10 mouse cellular contexts compared by ENCODE assay signal in genomic region chrX:20547609-20548008, GRCm38 (mm10). TPM values are rescaled to one million over a fixed set of nuclear protein-coding genes. Genes with fewer than 3 reads are reported as not detected.
A peak's percentile ranks its signal among the peaks of the same experiment; 100 is the strongest.
DNase-seq lines count a peak whose midpoint lies in the region; ATAC-seq and TF ChIP-seq lines count a peak whose summit lies in the region.
"Had no signal": no experiment of that assay in that cellular context is flagged by ENCODE, and none has a peak within 500 bp of the region (broad histone marks: within the 10 kb centered on the region; RNA-seq: fewer than 3 reads in every experiment).

No protein-coding gene starts in this region.

- peak overlapping the region; percentile 50; the same call in 1 of the 2 replicates for H3K9ac ChIP-seq in kidney, embryonic 16.5 days (replicated peaks; ENCODE audit: low read length)
- 0 out of 2 replicates have a peak overlapping the region, but pooled peaks have one; percentile 61 for H3K9ac ChIP-seq in forebrain, embryonic 13.5 days
- H3K9ac ChIP-seq in limb, embryonic 15.5 days: no peak overlapping the region

- no peak overlapping the region for H3K27ac ChIP-seq in kidney, embryonic 16.5 days (ENCODE audit: low read length)
- H3K27ac ChIP-seq in forebrain, embryonic 13.5 days: no peak overlapping the region
- no peak overlapping the region for H3K27ac ChIP-seq in limb, embryonic 15.5 days

- no peak overlapping the region for H3ac ChIP-seq in myocyte (ENCODE audit: control insufficient read depth, insufficient read length)

- WGBS in kidney, embryonic 16.5 days: 56% methylated on average over 5 of the region's 5 CpGs
- 42% methylated on average over 5 of the region's 5 CpGs for WGBS in forebrain, embryonic 13.5 days
- WGBS in limb, embryonic 15.5 days: 38% methylated on average over 5 of the region's 5 CpGs

- H3K36me3 ChIP-seq in kidney, embryonic 16.5 days (ENCODE audit: insufficient read depth, low read length): no peaks in the 10 kb centered on the region
- H3K36me3 ChIP-seq in forebrain, embryonic 13.5 days (ENCODE audit: poor library complexity, severe bottlenecking): no peaks in the 10 kb centered on the region
- H3K36me3 ChIP-seq in limb, embryonic 15.5 days: no peaks in the 10 kb centered on the region
- no peaks in the 10 kb centered on the region for H3K36me3 ChIP-seq in myocyte (ENCODE audit: control insufficient read depth, insufficient read depth)

- no peak for DNase-seq in kidney, adult 8-10 months
- DNase-seq in left cerebral cortex, adult 9 months (ENCODE audit: low spot score in 2 of 2): no peak
- no peak for DNase-seq in layer of hippocampus, postnatal 14 days (ENCODE audit: low spot score in 2 of 2)
- DNase-seq in urinary bladder, postnatal 25 days (ENCODE audit: low spot score): no peak

- no peak for ATAC-seq in kidney, embryonic 16.5 days (ENCODE audit: low FRiP score, low TSS enrichment)
- ATAC-seq in forebrain, embryonic 13.5 days: no peak
- ATAC-seq in limb, embryonic 15.5 days (ENCODE audit: insufficient number of reproducible peaks, low FRiP score, low TSS enrichment, low read depth): no peak
- ATAC-seq: Patski had no signal

- H3K4me3 ChIP-seq in kidney, embryonic 16.5 days (ENCODE audit: low read length): peak overlapping the region; percentile 41
- 0 out of 2 replicates have a peak overlapping the region, but pooled peaks have one; percentile 36 for H3K4me3 ChIP-seq in forebrain, embryonic 13.5 days
- peak overlapping the region; percentile 31 for H3K4me3 ChIP-seq in limb, embryonic 15.5 days
- H3K4me3 ChIP-seq in myocyte: no peak overlapping the region

- TF ChIP-seq POLR2A in myocyte (IDR thresholded peaks at IDR 0.05; ENCODE audit: insufficient read length, low read depth): no peak

- H3K79me2 ChIP-seq in myocyte (ENCODE audit: control insufficient read depth, insufficient read depth): no peaks in the 10 kb centered on the region

- peak overlapping the region; percentile 57 for H3K4me2 ChIP-seq in kidney, embryonic 16.5 days (replicated peaks; ENCODE audit: low read depth, low read length)
- H3K4me2 ChIP-seq in forebrain, embryonic 13.5 days: peak overlapping the region; percentile 61
- H3K4me2 ChIP-seq in limb, embryonic 15.5 days: peak overlapping the region; percentile 45
- H3K4me2 ChIP-seq in myocyte (ENCODE audit: low read depth): peak overlapping the region; percentile 60

- H3K9me3 ChIP-seq in kidney, embryonic 16.5 days (ENCODE audit: low read length): no peaks in the 10 kb centered on the region
- no peaks in the 10 kb centered on the region for H3K9me3 ChIP-seq in forebrain, embryonic 13.5 days (replicated peaks)
- no peaks in the 10 kb centered on the region for H3K9me3 ChIP-seq in limb, embryonic 15.5 days

- H3K27me3 ChIP-seq in kidney, embryonic 16.5 days (ENCODE audit: insufficient read depth, low read length): no peaks in the 10 kb centered on the region
- no peaks in the 10 kb centered on the region for H3K27me3 ChIP-seq in forebrain, embryonic 13.5 days
- no peaks in the 10 kb centered on the region for H3K27me3 ChIP-seq in limb, embryonic 15.5 days
- H3K27me3 ChIP-seq in myocyte (ENCODE audit: control insufficient read depth, insufficient read depth, insufficient read length): no peaks in the 10 kb centered on the region

- H3K4me1 ChIP-seq in kidney, embryonic 16.5 days (ENCODE audit: insufficient read depth, low read length): no peaks in the 10 kb centered on the region
- no peaks in the 10 kb centered on the region for H3K4me1 ChIP-seq in forebrain, embryonic 13.5 days
- 0 out of 2 replicates have a peak, but pooled peaks cover 5% of the 10 kb centered on the region for H3K4me1 ChIP-seq in limb, embryonic 15.5 days

TF ChIP-seq in myocyte, 11 proteins besides CTCF, POLR2A, EP300 and RAD21:
- TF ChIP-seq MAX (IDR thresholded peaks at IDR 0.05; ENCODE audit: low read depth): no peak
- TF ChIP-seq CEBPB (IDR thresholded peaks at IDR 0.05; ENCODE audit: insufficient read depth, poor library complexity, severe bottlenecking): no peak
- TF ChIP-seq SRF (IDR thresholded peaks at IDR 0.05; ENCODE audit: control insufficient read depth, insufficient read length, low read depth): no peak
- TF ChIP-seq TCF12 (IDR thresholded peaks at IDR 0.05; ENCODE audit: insufficient read depth, poor library complexity, severe bottlenecking): no peak
- no peak for TF ChIP-seq POLR2AphosphoS2 (IDR thresholded peaks at IDR 0.05; ENCODE audit: insufficient read length, low read depth)
- TF ChIP-seq MYOD1 (IDR thresholded peaks at IDR 0.05; ENCODE audit: control insufficient read depth in 1 of 3, insufficient read length in 2 of 3, low read depth in 2 of 3): no peak
- TF ChIP-seq E2F4 (IDR thresholded peaks at IDR 0.05; ENCODE audit: insufficient read depth): no peak
- no peak for TF ChIP-seq REST (IDR thresholded peaks at IDR 0.05; ENCODE audit: insufficient read depth, insufficient read length)
- TF ChIP-seq TCF3 (IDR thresholded peaks at IDR 0.05; ENCODE audit: insufficient read length, low read depth): no peak
- TF ChIP-seq MYOG (IDR thresholded peaks at IDR 0.05; ENCODE audit: control insufficient read depth in 1 of 3, insufficient read depth in 1 of 3, insufficient read length in 2 of 3, low read depth in 2 of 3): no peak
- TF ChIP-seq USF1 (IDR thresholded peaks at IDR 0.05; ENCODE audit: low read depth): no peak

RNA-seq across cellular contexts. Expression of gene Rgn, which starts 2.0 kb away (rescaled TPM):
- polyA plus RNA-seq in kidney, embryonic 16.5 days (2015; fragmentation: Nextera tagmentation; extraction: Ambion mirVana): 8.1 and 8.7 TPM in 2 replicates
- polyA plus RNA-seq in forebrain, embryonic 13.5 days (2015; fragmentation: Nextera tagmentation; extraction: Ambion mirVana): 0.53 and 0.57 TPM in 2 replicates
- polyA plus RNA-seq in limb, embryonic 15.5 days (2015; fragmentation: Nextera tagmentation; extraction: Ambion mirVana): 0.31 and 0.68 TPM in 2 replicates
- polyA plus RNA-seq in myocyte (2012; fragmentation: generic; extraction: Trizol): not detected
- total RNA-seq in layer of hippocampus, postnatal 14 days (2021): under 1 TPM in 1 of 2 experiments, not detected in 1; 0.21 TPM
- polyA plus RNA-seq: spleen, adult 2 months had no signal
